Mouse (Mus musculus): ENCODE results near the gene Yipf2.
A peak's percentile ranks its signal among the peaks of the same experiment; 100 is the strongest.
"Not testable (repeated sequence)": the region's sequence is repeated elsewhere in the genome, so short reads cannot be mapped to it uniquely, and the experiment has no call there.

The Yipf2 gene

GRCm38 (mm10) chr9:21556996-21557395 is 35.6 kb downstream of the Yipf2 start:
- DNase-seq = peak; percentile 9

GRCm38 (mm10) chr9:21555198-21555742 is 37.4 kb downstream of the Yipf2 start:
- DNase-seq = no peak

- no peak for DNase-seq
Observed at GRCm38 (mm10) chr9:21553607-21554273, 38.9 kb downstream of the Yipf2 start.

- DNase-seq = no peak
Observed at GRCm38 (mm10) chr9:21551049-21551448, 41.6 kb downstream of the Yipf2 start.

- peak; percentile 55 for DNase-seq
Observed at GRCm38 (mm10) chr9:21547075-21547941, 45.3 kb downstream of the Yipf2 start.

- DNase-seq = no peak
Observed at GRCm38 (mm10) chr9:21546789-21547074, 45.9 kb downstream of the Yipf2 start, which contains the start of gene Carm1. TSS of gene Carm1 (plus strand) at chr9:21546894.

GRCm38 (mm10) chr9:21545916-21546788 is 46.5 kb downstream of the Yipf2 start:
- peak; percentile 99 for DNase-seq

- DNase-seq = no peak
Observed at GRCm38 (mm10) chr9:21545351-21545915, 47.2 kb downstream of the Yipf2 start.

GRCm38 (mm10) chr9:21542001-21542400 is 50.6 kb downstream of the Yipf2 start:
- not testable (repeated sequence) for DNase-seq

- no peak for DNase-seq
Observed at GRCm38 (mm10) chr9:21539981-21540753, 52.5 kb downstream of the Yipf2 start.
